Mouse (Mus musculus) lung, adult 2 months (tissue): ENCODE data around the gene Ugt1a10. TPM values are rescaled to one million over a fixed set of nuclear protein-coding genes. Genes with fewer than 3 reads are reported as not detected.

Experiments
- DNase-seq: peaks from one replicate; pipeline ENCODE4 v3.0.0; 2022
- H3K4me1 ChIP-seq: fragments of 200-500 bp; 2 replicates; pipeline ENCODE4 v1.6.1; 2011; ENCODE audit warnings: low read length; ENCODE audit not compliant: control insufficient read depth, insufficient read depth
- H3K4me3 ChIP-seq: fragments of 200-500 bp; replicated peaks from 2 replicates; pipeline ENCODE3; 2011; ENCODE audit warnings: low read depth, mild to moderate bottlenecking, control low read depth, low read length; ENCODE audit errors: extremely low read depth
- CTCF ChIP-seq: fragments of 200-500 bp; IDR thresholded peaks from 2 replicates; pipeline ENCODE4 v1.5.1; 2011; ENCODE audit warnings: mild to moderate bottlenecking, low read length, control low read depth; ENCODE audit not compliant: insufficient read depth
- POLR2A ChIP-seq: fragments of 200-500 bp; IDR thresholded peaks from 2 replicates; pipeline ENCODE4 v1.6.1; 2011; ENCODE audit warnings: low read depth, mild to moderate bottlenecking, control low read depth, low read length, borderline replicate concordance; ENCODE audit errors: extremely low read depth
- WGBS: fragments of 180-500 bp; shearing (Covaris S2); methylation state at CpG from one replicate; pipeline ENCODE4 v1.1.7; 2018; 5-methylcytosine and 5-hydroxymethylcytosine counted together
- polyA plus RNA-seq: library from polyadenylated mRNA; depleted of rRNA; stranded (reverse); fragments of >200 nt; gene quantifications from 2 replicates; pipeline ENCODE4 v1.2.3, GENCODE M21; 2012; rRNA removed

Ugt1a10 gene
- polyA plus RNA-seq, 1 experiment, result not detected

DNA sequence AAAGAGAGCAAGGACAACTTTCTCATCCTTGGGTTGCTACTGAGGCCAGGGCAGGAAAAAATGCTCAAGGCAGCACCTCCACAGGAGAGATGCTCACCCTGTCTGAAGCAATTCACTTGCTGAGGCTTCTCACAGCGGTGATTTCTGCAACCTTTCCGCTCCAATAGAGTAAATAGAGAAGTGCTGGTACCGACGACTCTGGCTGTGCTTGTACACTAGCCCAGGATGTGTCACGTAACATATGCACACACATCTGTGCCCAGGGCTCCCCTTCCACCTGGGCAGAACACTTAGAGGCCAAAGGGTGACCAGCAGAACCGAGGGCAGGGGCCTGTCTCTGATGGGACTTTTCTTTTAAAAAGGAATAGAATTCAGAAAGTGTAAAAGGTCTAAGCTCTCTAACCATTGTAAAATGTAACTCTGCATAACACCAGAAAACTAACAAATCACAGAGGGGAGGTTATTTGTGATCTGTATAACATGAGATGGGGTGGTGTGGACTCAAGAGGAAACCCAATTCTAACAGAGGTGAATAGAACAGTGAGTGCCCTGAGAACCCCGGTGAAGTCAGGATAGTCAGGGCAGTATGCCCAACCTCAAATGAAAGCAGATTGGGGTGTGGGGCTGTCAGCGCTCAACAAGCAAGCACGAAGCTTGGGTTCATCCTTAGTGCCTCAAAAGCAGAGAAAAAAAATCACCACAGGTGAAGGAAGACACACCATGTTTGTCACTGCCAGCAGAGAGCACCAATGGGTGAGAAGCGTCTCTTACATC is 205.6 kb downstream of the Ugt1a10 start:
- no peaks in the 10 kb centered on the region for H3K4me1 ChIP-seq
- TF ChIP-seq POLR2A (no peak), CTCF (no peak)
- WGBS, result 75% methylated on average over 10 of the region's 10 CpGs
- DNase-seq, result no peak
- H3K4me3 ChIP-seq, result no peak overlapping the region

DNA sequence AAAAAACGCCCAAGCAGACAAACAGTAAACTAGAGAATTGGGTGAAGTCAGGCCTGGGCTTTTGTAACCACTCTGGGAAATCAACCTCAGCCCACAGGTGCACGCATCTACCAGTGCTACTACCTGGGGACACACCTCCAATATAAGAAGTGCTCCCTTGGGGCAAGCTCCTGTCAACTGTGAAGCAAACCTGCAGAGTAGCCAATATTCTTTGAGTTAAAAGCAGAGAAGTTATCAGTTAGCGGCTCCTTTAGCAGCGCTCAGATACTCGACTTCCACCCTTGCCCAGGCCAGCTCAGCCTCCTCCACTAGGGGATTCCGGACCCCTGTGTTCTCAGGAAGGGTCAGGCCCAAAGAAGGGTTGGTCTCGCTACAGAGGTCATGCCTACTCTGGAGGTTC is 206.5 kb downstream of the Ugt1a10 start:
- TF ChIP-seq POLR2A, result no peak
- TF ChIP-seq CTCF, result no peak
- no peak for DNase-seq
- H3K4me1 ChIP-seq, result no peaks in the 10 kb centered on the region
- WGBS, result 85% methylated on average over 7 of the region's 7 CpGs
- H3K4me3 ChIP-seq, result no peak overlapping the region

DNA sequence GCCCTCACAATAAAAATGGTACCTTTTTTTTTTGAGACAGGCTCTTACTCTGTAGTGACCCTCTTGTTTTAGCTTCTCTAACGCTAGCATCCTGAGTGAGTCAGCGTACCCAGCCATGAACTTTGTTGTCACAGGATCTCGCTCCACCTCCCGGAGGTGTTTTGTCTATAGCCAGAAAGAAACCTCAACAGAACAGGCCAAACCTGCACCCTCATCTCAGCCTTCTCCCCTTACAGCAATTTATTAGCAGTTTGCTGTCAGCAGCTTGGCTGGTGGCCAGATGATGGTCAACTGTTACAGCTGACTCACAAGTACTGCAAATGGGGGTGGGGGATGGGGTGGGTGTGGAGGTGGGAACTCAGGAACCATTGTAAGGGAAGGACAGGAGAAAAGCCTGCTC is 207.1 kb downstream of the Ugt1a10 start:
- Histone ChIP-seq H3K4me1 (no peaks in the 10 kb centered on the region), H3K4me3 (no peak overlapping the region)
- 66% methylated on average over 4 of the region's 4 CpGs for WGBS
- no peak for DNase-seq
- TF ChIP-seq CTCF, result no peak
- TF ChIP-seq POLR2A, result no peak

DNA sequence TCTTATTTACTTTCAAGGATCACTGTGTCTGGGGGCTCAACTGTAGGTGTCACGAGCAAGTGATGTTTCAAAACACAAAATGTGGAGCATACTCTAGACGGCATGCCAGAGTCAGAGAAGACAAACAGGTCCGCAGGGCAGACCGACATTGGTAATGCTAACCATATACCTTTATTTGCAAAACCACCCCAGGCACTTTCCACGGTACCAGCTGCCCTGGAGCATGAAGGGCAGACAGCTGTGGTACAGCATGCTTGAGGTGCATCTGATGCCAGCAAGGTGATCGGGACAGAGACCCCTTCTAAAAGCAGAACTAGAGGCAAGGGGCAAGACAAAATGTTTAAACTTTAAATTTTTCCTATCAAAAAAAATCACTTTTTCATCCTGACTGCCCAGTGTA is 207.8 kb downstream of the Ugt1a10 start:
- H3K4me1 ChIP-seq, result no peaks in the 10 kb centered on the region
- TF ChIP-seq CTCF, result no peak
- TF ChIP-seq POLR2A, result no peak
- WGBS, result 72% methylated on average over 6 of the region's 6 CpGs
- DNase-seq, result no peak
- H3K4me3 ChIP-seq, result no peak overlapping the region

DNA sequence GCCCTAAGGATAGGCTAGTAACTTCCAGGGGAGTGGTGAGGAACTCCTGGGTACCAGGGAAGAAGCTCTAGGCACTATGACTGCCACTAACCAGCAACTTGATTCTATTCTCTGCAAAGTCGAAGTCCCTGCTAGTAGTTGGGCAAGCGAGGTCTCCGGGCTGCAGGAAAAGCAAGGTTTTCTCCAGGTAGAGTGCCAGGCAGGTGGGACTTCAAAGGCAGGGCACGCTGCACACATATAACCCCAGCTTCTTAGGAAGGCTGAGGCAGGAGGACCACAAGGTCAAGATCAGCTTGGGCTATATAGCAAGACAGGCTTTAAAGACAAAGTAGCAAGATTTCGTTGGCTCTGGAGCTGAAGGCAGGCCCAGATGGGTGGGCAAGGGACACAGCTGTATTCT is 208.6 kb downstream of the Ugt1a10 start:
- H3K4me1 ChIP-seq, result no peaks in the 10 kb centered on the region
- no peak for TF ChIP-seq CTCF
- TF ChIP-seq POLR2A, result no peak
- no peak overlapping the region for H3K4me3 ChIP-seq
- DNase-seq, result no peak
- WGBS, result 92% methylated on average over 5 of the region's 5 CpGs

DNA sequence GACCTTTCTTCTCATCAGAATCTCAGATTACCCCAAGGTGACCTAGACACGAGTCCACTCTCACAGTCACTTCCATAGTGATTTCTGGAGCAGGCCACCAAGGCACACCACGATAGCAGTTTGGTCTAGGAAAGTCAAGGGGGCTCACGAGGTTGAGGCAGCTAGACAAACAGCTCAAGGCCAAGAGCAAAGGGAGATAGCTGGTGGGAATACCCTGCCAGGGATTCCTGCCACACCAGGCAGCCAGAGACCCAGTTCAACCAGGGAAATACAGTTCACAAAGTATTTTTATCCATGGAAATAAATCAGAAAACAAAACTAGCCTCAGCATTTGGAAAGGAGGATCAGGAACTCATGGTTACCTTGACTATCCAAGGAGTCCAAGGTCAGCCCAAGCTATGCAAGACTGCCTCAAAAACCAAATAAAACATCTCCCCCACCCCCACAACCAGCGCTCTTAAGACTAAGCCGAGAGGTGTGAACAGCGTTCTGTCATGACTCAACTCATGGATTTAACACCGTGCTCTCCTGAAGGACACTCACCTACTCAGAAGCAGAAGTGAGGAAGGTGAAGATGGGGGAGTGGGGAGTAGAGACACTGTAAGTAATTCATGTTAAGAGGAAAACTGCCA is 209.2 kb downstream of the Ugt1a10 start:
- 80% methylated on average over 7 of the region's 7 CpGs for WGBS
- H3K4me3 ChIP-seq, result no peak overlapping the region

DNA sequence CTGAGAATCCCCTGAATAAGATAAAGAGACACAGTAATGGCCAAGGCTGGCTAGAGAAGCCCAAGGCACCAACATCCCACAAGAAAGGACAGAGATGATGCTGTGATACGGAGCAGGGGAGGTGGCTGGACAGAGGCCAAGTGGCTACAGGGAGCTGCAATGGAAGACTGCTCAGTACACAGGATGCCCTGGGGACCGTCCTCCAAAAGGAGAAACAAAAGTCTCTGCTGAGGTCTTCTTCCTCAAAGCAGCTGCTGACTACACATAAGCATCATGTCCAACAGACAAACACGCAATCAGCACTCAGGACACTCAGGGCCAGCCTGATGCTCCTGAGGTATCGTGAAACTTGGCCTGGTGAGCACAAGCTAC is 209.7 kb downstream of the Ugt1a10 start:
- TF ChIP-seq POLR2A, result no peak
- TF ChIP-seq CTCF, result no peak
- Histone ChIP-seq H3K4me3 (no peak overlapping the region), H3K4me1 (no peaks in the 10 kb centered on the region)
- DNase-seq, result no peak
- 66% methylated on average over 4 of the region's 4 CpGs for WGBS

More for the DNA sequence above, 209.2 kb downstream of the Ugt1a10 start:
- DNase-seq, result no peak
- no peaks in the 10 kb centered on the region for H3K4me1 ChIP-seq
- TF ChIP-seq CTCF (no peak), POLR2A (no peak)

DNA sequence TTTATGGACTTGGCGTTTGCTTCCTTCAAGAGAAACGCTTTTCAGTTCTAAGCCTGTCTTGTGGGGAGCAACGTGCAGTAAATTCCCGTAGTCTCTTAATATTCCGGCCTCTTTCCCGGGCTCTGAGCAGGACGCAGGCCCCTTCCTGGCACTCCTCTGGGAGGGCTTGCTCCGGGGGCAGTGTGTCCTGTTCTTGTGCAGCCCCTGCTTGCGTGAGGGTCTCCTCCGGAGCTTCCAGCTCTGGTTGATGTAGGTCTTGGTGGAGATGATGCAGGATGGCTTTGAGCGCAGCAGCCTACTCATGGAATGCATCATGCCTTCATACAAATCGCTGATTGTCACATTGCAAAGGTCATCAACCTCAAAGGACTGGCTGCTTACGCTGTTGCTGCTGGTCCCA is 210.9 kb downstream of the Ugt1a10 start:
- DNase-seq, result no peak
- Histone ChIP-seq H3K4me3 (no peak overlapping the region), H3K4me1 (no peaks in the 10 kb centered on the region)
- no peak for TF ChIP-seq CTCF
- no peak for TF ChIP-seq POLR2A
- WGBS, result 89% methylated on average over 13 of the region's 13 CpGs

GRCm38 (mm10) chr1:88267489-88267888 is 212.3 kb downstream of the Ugt1a10 start:
- H3K4me3 ChIP-seq, result no peak overlapping the region
- no peaks in the 10 kb centered on the region for H3K4me1 ChIP-seq
- 86% methylated on average over 6 of the region's 6 CpGs for WGBS
- TF ChIP-seq POLR2A (no peak), CTCF (no peak)
- DNase-seq, result no peak

GRCm38 (mm10) chr1:88268070-88268469 is 212.9 kb downstream of the Ugt1a10 start:
- H3K4me1 ChIP-seq, result no peaks in the 10 kb centered on the region
- WGBS, result 76% methylated on average over 6 of the region's 6 CpGs
- no peak for DNase-seq
- TF ChIP-seq CTCF (no peak), POLR2A (no peak)
- no peak overlapping the region for H3K4me3 ChIP-seq

Other genes with a start within 250 kb of the Ugt1a10 start
- gene Dgkd, start 202.1 kb upstream of the Ugt1a10 start, polyA plus RNA-seq, result 28.5 and 36.9 TPM in 2 replicates
- gene Usp40, start 46.8 kb upstream of the Ugt1a10 start, polyA plus RNA-seq, result 6.3 and 9.9 TPM in 2 replicates
- 0.09 TPM in 1 of 2 replicates, not detected in the other for gene Ugt1a9, start 15.4 kb downstream of the Ugt1a10 start, polyA plus RNA-seq
- gene Ugt1a8, start 32.4 kb downstream of the Ugt1a10 start, polyA plus RNA-seq, result not detected in 2 replicates
- 4.8 and 6.1 TPM in 2 replicates for gene Ugt1a7c, start 39.7 kb downstream of the Ugt1a10 start, polyA plus RNA-seq
- gene Ugt1a6b, start 47.9 kb downstream of the Ugt1a10 start, polyA plus RNA-seq, result 2.4 and 2.9 TPM in 2 replicates
- 34.5 and 45.3 TPM in 2 replicates for gene Ugt1a6a, start 79.4 kb downstream of the Ugt1a10 start, polyA plus RNA-seq
- gene Ugt1a5, start 110.6 kb downstream of the Ugt1a10 start, polyA plus RNA-seq, result 0.06 and 0.36 TPM in 2 replicates
- gene Ugt1a2, start 145.2 kb downstream of the Ugt1a10 start, polyA plus RNA-seq, result 0.11 and 0.12 TPM in 2 replicates
- gene Dnajb3, start 150.4 kb downstream of the Ugt1a10 start, polyA plus RNA-seq, result 1.3 and 1.8 TPM in 2 replicates
- gene Ugt1a1, start 156.6 kb downstream of the Ugt1a10 start, polyA plus RNA-seq, result 0.11 and 1.3 TPM in 2 replicates
- 0.17 and 0.20 TPM in 2 replicates for gene Mroh2a, start 171.6 kb downstream of the Ugt1a10 start, polyA plus RNA-seq
- gene Hjurp, start 222.2 kb downstream of the Ugt1a10 start, polyA plus RNA-seq, result 29.4 and 32.1 TPM in 2 replicates
- not detected in 2 replicates for gene Trpm8, start 222.3 kb downstream of the Ugt1a10 start, polyA plus RNA-seq